8 mouse cellular contexts compared by ENCODE assay signal in the genomic region with DNA sequence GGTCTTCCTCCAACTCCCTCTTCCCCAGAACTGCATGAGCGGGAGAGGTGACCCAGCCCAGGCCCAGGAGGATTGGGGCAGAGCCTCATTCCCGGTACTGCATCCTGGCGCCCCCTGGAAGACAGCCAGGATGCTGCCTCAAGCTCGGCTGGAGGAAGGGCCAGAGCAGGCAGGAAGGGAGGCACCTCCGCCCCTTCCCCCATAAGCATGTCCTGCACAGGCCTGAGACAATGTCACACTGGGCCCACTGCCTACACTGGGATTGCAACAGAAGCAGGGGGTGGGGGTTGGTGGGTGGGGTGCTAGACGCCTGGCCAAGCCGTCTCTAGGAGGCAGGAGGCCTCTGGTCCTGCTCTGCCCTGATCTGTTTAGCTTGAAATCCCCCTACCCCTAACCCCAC. TPM values are rescaled to one million over a fixed set of nuclear protein-coding genes. Genes with fewer than 3 reads are reported as not detected.
DNase-seq lines count a peak whose midpoint lies in the region; ATAC-seq lines count a peak whose summit lies in the region.
"Had no signal": no experiment of that assay in that cellular context is flagged by ENCODE, and none has a peak within 500 bp of the region (broad histone marks: within the 10 kb centered on the region; RNA-seq: fewer than 3 reads in every experiment).

No protein-coding gene starts in this region.

- peak; percentile 67 for DNase-seq in adrenal gland, postnatal 10 days
- peak; percentile 84 to 87 for DNase-seq in heart, postnatal 14 days
- peak; percentile 68 to 80 for DNase-seq in kidney, postnatal 4 days
- DNase-seq in cerebellum, postnatal 14 days, result no peak
- no peak for DNase-seq in cerebellum, adult 18-20 months
- DNase-seq: liver, embryonic 13.5 days had no signal

- intact Hi-C loops in heart, postnatal 14 days (cut with DNase I), result no loop called here

- no peak overlapping the region for H3K4me3 ChIP-seq in embryonic facial prominence, embryonic 12.5 days
- no peak overlapping the region for H3K4me3 ChIP-seq in stomach, embryonic 15.5 days (replicated peaks)
- H3K4me3 ChIP-seq: liver, embryonic 13.5 days had no signal

- H3K9ac ChIP-seq in embryonic facial prominence, embryonic 12.5 days, result no peak overlapping the region
- no peak overlapping the region for H3K9ac ChIP-seq in stomach, embryonic 15.5 days
- H3K9ac ChIP-seq: liver, embryonic 13.5 days had no signal

- no peak for ATAC-seq in embryonic facial prominence, embryonic 12.5 days (ENCODE audit: insufficient number of reproducible peaks, insufficient read depth, low FRiP score, low TSS enrichment)
- peak; percentile 41; the same call in 1 of the 2 replicates for ATAC-seq in stomach, embryonic 15.5 days (ENCODE audit: insufficient read depth, low FRiP score, low read depth)

- H3K36me3 ChIP-seq in embryonic facial prominence, embryonic 12.5 days, result no peaks in the 10 kb centered on the region
- no peaks in the 10 kb centered on the region for H3K36me3 ChIP-seq in stomach, embryonic 15.5 days
- H3K36me3 ChIP-seq: liver, embryonic 13.5 days had no signal

- H3K4me2 ChIP-seq in embryonic facial prominence, embryonic 12.5 days (replicated peaks), result no peak overlapping the region
- no peak overlapping the region for H3K4me2 ChIP-seq in stomach, embryonic 15.5 days
- H3K4me2 ChIP-seq: liver, embryonic 13.5 days had no signal

- H3K27me3 ChIP-seq in embryonic facial prominence, embryonic 12.5 days, result no peaks in the 10 kb centered on the region
- no peaks in the 10 kb centered on the region for H3K27me3 ChIP-seq in stomach, embryonic 15.5 days (replicated peaks)
- H3K27me3 ChIP-seq: liver, embryonic 13.5 days had no signal

- H3K4me1 ChIP-seq in embryonic facial prominence, embryonic 12.5 days, result peaks cover 8% of the 10 kb centered on the region; the same call in 1 of the 2 replicates
- H3K4me1 ChIP-seq in stomach, embryonic 15.5 days, result peaks cover 29% of the 10 kb centered on the region

- WGBS in embryonic facial prominence, embryonic 12.5 days, result 25% methylated on average over 7 of the region's 7 CpGs
- 32% methylated on average over 6 of the region's 7 CpGs for WGBS in stomach, embryonic 15.5 days

- no peaks in the 10 kb centered on the region for H3K9me3 ChIP-seq in embryonic facial prominence, embryonic 12.5 days
- no peaks in the 10 kb centered on the region for H3K9me3 ChIP-seq in stomach, embryonic 15.5 days
- H3K9me3 ChIP-seq: liver, embryonic 13.5 days had no signal

- H3K27ac ChIP-seq in embryonic facial prominence, embryonic 12.5 days, result peak overlapping the region; percentile 30; the same call in 1 of the 2 replicates
- peak overlapping the region; percentile 52; the same call in 1 of the 2 replicates for H3K27ac ChIP-seq in stomach, embryonic 15.5 days
- H3K27ac ChIP-seq: liver, embryonic 13.5 days had no signal

RNA-seq across cellular contexts. Expression of a gene that starts 12.7 kb away (rescaled TPM):
- total RNA-seq in adrenal gland, postnatal 10 days (2021), result 10 to 100 TPM; 15.5 to 17.7 TPM
- polyA plus RNA-seq in embryonic facial prominence, embryonic 12.5 days (2016; fragmentation: Nextera tagmentation; extraction: Ambion mirVana), result 29.1 and 29.3 TPM in 2 replicates
- 10 to 100 TPM; 14.0 to 14.6 TPM for total RNA-seq in heart, postnatal 14 days (2021)
- polyA plus RNA-seq in stomach, embryonic 15.5 days (2015; fragmentation: Nextera tagmentation; extraction: Ambion mirVana), result 18.0 and 21.1 TPM in 2 replicates

RNA-seq across cellular contexts. Expression of a gene that starts 16.9 kb away (rescaled TPM):
- 10 to 100 TPM; 12.0 to 12.4 TPM for total RNA-seq in adrenal gland, postnatal 10 days (2021)
- 3.6 TPM in 2 replicates for polyA plus RNA-seq in embryonic facial prominence, embryonic 12.5 days (2016; fragmentation: Nextera tagmentation; extraction: Ambion mirVana)
- total RNA-seq in heart, postnatal 14 days (2021), result 10 to 100 TPM; 20.3 to 20.6 TPM
- 6.6 and 7.6 TPM in 2 replicates for polyA plus RNA-seq in stomach, embryonic 15.5 days (2015; fragmentation: Nextera tagmentation; extraction: Ambion mirVana)

RNA-seq across cellular contexts. Expression of a gene that starts 56.5 kb away (rescaled TPM):
- total RNA-seq in adrenal gland, postnatal 10 days (2021), result 10 to 100 TPM; 40.9 to 48.6 TPM
- polyA plus RNA-seq in embryonic facial prominence, embryonic 12.5 days (2016; fragmentation: Nextera tagmentation; extraction: Ambion mirVana), result 25.6 and 25.7 TPM in 2 replicates
- total RNA-seq in heart, postnatal 14 days (2021), result 10 to 100 TPM; 47.5 to 50.8 TPM
- 54.1 and 62.1 TPM in 2 replicates for polyA plus RNA-seq in stomach, embryonic 15.5 days (2015; fragmentation: Nextera tagmentation; extraction: Ambion mirVana)

Comparison
In these comparisons a context has a peak if more than half of its experiments do, and no peak if none do; other contexts are left out.
1. DNase-seq: peak in adrenal gland, postnatal 10 days (single experiment), heart, postnatal 14 days (2 of 2) and kidney, postnatal 4 days (2 of 2); none in cerebellum, postnatal 14 days (0 of 2) and cerebellum, adult 18-20 months (0 of 2).